Mouse (Mus musculus): ENCODE results near the gene Adprhl1.

Gene Adprhl1

DNA sequence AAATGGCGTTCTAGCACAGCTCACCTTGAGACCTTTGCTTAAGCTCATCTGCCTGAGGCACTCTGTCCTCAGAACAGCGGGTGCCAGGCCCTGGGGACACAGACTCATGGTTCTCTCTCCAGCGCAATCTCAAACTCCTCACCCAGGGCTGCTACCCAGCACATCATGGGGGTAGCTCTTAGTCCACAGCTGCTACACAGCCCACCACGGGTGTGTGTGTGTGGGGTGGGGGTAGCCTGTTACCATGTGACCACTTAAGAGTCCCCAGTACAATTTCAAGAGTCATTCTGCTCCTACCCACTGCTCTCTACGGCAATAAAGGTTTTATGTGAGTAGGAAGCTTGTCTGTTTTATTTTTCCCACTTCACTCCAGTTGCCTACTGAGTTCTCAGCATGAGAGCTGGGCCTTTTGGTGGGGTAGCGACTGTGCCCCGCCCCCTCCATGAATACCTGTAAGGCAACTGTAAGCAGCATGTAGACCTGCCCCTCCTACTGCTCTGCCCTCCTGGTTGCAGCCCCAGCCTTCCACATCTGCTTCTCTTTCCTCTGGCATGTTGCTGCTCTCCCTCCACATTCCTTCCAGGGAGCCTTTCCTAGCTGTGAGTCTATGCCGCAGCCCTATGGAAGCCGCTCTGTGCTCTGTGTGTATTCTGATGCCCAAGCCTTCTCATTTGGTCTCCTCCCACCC is 24.9 kb downstream of the Adprhl1 start:
- no peak for DNase-seq

DNA sequence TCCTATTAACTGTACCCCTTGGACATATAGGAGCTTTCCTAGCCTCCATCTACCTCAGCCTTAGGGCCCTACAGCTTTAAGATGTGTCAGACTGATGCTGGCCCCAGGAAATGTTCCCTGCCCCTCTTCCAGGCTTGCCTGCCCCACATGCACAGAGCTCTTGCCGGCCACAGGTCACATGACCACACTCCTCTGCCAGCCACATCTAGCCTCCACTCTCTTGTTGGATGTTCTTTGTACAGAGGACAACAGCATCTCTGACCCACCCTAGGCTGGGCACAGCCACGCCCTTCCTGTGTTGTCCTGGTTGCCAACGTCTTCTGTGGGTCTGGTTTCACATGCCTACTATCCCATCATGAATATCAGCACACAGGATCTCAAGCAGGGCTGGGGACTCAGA is 26.8 kb downstream of the Adprhl1 start:
- no peak for DNase-seq

DNA sequence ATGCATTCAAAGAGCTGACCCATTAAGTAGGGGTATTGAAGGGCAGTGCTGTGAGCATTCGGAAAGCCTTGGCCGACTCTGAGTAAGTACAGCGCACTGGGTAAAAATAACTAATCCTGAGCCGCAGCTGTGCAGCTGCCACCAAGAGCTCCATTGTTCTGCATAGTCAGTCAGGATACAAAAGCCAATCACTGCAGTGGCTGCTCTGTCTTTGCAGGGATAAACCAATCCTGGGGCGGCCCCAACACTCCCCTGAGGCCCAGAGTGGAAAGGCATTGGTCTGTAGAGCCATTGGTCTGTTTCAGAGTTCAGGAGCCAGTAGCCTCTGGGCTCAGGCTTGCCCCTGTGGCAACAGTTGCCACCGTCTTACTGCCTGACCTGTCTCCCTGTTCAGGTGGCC is 27.7 kb downstream of the Adprhl1 start:
- DNase-seq, result no peak

DNA sequence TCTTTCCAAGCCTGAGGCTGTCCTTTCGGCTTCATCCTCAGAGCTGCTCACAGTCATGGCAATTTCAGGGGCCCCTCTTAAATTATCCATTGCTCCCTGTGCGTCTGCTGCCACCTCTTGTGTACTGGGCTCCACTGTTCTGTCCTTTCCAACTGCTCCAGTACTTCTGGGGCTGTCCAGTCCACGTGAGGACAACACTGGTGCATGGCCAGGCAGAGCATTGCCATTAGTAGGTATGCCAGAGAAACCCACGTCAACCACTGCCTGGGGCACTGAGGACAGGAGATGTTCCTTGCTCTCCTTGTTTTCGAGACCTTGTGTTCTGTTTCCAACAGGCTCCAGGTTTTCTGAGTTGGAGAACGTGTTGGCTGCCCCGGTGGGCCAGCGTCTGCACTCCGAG is 29.5 kb downstream of the Adprhl1 start:
- no peak for DNase-seq

DNA sequence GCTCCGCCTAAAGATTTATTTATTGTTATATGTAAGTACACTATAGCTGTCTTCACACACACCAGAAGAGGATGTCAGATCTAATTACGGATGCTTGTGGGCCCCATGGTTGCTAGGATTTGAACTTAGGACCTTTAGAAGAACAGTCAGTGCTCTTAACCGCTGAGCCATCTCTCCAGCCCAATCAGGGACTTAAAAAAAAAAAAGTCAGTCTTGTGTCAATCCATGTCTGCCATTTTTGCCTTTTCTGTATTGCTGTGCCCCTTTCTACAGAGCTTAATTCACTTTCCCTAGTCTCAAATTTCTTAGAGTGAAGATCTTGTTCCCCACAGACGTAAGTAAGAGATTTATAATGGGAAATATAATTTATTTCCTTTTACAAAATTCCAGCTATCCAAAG is 35.5 kb downstream of the Adprhl1 start:
- no peak for DNase-seq

DNA sequence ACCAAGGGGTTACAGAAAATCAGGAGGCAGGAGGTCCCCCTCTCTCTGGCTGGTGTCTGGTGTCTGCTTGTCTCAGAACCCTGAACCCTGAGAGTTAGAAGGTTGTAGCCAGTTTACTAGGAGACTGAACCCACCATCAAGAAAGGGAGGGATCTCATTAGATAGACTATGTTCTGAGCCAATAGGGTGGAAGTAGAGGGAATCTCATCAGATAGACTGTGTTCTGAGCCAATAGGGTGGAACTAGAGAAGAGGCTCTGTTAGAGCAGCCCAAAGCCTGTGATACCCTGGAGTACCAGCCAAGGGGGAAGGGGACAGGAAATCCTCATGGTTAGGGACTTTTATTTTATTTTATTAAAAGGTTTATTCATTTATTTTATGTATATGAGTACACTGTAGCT is 36.0 kb downstream of the Adprhl1 start:
- DNase-seq, result no peak

DNA sequence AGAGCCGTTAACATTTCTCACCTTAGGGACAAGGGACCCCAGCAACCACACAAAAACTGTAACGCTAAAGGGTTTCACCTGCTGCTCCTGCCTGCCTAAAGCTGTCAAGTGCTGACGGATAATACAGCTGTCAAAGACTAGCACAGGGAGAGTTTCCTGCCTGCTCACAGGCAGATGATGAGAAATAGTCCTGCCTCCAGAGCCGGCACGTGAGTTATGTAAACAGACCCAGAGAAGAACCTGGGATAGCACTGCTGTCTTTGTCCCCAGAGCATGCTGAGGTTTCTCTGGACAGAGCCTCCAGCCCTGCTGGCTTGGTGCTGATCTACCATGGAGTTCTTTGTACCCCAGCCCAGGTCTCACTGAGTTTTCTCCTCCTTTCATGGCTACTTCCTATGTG is 36.9 kb downstream of the Adprhl1 start:
- no peak for DNase-seq

DNA sequence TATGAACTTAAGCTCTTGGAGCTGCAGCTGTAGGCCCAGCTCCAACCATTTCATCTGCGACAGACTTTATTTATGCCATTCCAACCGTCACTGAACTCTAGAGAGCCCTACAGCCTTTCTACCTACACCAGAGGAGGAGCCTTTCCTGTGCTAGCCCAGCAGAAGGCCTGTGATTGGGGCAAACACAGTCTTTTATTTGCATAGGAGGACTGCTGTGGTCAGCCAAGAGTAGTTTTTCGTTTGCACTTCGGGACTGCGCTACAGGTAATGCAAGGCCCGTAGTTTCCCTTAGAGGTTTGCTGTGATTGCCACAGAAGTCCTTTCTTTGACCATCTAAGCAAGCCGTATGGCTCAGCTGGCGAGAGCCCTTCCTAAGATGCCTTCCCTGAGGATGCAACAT is 37.6 kb downstream of the Adprhl1 start:
- DNase-seq, result no peak

DNA sequence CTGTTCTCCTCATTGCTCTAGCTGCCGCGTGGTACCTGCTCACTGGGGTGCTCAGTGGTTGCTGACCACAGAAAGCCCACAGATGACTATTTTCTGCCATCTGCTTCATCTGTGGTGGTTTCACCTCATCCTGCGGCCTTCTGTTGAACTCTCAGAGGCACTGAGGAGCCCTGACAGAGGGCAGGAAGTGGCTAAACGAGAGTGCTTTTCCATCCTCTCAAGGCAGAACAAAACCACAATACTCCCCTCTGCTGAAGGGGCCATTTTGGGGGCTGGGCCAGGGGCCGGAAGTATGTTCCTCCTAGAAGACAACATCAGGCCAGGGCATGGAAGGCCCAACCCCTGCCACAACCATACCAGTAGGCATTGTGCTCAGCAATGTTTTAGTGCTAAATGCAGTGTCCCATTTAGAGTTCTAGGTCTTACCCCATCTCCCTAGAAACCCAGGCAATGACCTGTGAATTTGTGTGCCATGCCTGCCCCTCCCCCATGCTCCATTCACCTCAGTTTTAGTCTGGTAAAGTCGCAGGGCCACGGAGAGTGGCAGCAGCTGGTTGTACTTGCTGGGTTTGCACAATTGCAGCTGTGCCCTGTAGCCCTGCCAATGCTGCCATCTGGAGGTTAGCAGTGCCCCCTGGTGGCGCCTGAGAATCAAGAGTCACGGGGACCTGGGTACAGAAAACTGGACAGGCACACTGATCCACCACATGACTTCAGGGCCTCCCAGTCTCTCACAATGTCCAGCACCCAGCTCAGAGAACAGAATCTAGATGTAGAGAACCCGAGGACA is 40.3 kb downstream of the Adprhl1 start:
- peak; percentile 92 to 94 for DNase-seq

DNA sequence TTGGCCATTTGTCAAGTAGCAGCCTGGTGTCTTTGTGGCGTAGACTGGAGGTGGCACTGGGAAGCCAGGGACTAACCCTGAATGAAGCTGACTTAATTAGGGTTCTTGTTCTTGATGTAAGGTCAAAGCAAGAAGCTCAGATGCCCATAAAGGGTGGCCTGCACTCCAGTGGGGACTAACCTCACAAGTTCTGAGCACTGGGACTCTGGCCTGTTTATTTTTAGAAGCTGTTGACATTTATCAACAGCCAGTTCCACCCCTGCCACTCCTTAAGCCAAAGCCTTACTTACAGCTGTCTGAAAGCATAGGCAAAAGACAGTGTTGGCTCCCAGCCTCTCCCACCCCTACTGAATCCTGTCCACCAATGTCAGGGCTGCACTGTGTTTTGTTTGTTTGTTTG is 44.2 kb downstream of the Adprhl1 start:
- peak; percentile 26 to 41 for DNase-seq

DNA sequence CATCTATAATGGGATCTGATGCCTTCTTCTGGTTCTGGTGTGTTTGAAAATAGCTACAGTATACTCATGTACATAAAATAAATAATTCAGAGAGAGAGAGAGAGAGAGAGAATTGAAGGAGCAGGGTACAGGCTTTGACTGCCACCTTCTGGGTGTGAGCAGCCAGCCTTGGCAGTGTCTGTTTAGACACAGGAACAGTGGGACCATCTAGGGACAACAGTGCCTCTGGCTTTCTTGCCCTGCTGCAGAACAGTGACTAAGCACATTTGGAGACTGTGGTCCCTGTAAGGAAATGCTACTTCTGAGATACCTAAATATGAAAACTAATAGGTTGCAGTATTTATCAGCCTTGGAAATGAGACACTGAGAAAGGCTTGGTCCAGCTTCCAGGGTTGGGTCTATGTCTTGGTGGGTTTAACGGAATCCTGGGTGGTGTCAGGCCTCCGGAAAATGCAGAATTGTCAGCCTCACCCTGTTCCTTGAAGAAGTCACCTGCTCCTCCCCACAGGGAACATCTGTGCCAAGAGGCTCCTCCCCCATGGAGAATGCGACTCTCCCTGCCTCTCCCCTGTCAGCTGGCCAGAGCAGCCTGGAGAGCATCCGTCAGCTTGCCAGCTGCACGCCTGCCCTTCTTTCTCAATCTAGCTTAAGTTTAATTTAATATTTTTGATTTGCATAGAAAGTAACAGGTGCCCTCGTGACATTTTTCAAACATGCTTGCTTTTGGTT is 45.2 kb downstream of the Adprhl1 start:
- DNase-seq, result peak in 1 of 2 experiments; percentile 30

DNA sequence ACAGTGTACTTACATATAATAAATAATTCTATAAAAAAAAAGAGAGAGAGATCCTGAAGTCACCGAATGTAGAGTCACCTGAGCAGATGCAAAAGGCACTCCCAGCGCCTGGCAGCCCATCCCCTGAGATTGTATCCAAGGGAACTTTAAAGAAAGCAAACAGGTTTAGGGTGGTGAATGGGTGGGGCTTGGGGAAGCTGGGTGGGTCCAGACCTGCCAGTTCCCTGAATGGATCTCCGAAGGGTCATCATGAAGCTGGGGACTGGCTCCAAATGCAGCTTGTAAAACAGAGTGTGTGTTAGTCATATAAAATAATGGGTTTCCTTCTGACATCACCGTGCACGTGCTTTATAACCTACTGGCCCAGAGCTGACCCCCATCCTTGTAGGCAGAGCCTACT is 47.7 kb downstream of the Adprhl1 start:
- no peak for DNase-seq

DNA sequence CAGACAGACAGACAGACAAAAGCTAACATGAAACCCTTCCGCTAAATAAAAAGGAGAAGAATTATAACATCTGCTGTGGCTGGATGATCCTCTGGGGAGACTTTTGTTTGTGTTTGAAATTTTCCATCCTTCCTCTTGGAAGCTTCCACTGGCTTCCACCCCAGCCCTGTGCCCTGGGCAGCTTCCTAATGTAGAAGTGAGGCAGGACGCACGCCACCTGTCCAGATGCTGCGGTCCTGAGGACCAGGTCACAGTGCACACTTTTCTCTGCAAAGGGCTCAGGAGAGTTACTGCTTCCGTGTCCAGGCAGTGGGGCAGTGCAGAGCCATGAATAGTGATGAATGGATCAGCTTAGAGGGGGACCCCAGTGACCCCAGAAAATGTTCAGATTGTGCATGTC is 48.7 kb downstream of the Adprhl1 start:
- no peak for DNase-seq

DNA sequence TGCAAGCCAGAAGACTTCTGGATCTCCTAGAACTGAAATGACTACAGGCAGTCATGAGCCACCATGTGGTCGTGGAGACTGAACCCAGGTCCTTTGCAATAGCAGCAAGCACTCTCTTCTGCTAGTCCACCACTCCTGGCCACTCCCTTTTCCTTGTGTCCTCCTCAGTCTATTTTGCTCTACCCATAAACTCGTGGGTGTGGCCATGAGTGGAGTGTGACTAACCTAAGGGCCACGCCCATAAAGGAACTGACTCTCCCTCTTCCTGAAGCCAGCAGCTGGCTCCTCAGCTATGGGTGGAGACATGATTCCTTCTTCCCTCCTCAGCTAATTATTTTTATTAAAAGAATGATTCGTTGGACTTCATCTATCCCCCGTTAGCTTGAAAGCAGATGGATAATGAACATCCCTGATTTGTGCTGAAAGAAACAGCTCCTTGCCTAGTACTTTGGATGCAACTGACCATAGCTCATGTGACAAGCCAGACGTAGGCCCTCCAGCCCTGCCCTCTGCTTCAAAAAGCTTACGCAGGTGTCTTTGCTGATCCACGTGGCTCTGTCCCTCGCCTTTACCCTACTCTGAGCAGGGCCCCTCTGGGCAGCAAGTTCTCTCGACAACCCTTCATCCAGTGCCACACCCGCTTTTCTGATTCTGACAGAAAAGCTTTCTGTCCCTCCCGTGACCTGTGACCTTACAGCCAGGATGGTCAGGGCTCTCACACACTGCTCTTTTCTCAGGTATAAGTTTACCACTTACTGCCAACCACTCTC is 49.4 kb downstream of the Adprhl1 start:
- DNase-seq, result no peak

DNA sequence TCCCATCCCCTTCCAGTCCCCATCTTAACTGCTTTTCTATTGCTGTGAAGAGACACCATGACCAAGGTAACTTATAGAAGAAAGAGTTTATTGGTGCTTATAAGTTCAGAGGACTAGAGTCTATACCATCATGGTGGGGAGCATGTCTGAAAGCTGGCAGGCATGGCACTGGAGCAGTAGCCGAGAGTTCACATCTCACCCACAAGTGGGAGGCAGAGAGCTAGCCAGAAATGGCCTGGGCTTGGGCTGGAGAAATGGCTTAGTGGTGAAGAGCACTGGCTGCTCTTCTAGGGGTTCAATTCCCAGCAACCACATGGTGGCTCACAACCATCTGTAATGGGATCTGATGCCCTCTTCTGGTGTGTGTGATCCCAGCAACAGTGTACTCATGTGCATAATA is 50.5 kb downstream of the Adprhl1 start:
- no peak for DNase-seq

DNA sequence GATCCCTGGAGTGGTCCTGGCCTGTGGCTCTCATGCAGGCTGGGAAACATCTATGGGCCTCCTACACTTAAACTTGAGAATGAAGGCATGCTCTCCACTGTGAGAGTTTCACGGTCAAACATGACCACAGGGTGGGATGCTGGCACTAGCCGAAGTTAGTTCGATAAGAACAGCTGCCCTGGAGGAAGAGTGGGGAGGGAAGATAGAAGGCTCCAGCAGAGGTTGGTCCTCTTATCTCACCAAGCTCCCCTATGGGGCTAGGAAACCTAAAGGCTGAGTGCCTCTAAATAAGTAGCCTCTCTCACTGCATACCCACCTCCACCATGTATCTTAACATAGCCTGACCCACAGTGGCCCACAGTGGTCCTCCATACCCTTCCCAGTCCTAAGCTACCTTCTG is 51.2 kb downstream of the Adprhl1 start:
- no peak for DNase-seq

DNA sequence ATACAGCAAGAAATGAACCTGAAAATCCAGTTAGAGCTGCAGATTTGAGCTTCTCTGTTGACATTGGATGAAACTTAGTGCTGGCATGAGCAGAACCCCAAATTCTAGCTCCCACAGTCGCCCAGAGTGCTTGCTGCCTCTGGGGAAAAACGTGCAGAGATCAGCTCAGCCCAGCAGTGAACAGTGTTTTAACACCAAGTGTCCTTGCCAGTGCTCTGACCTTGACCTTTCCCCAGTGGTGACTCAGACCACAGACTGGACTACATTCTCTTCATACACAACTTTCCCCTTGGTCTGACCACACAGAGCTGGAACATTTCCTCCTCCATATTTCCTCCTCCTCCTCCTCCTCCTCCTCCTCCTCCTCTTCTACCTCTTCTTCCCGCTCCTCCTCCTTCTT is 51.9 kb downstream of the Adprhl1 start:
- DNase-seq, result no peak

DNA sequence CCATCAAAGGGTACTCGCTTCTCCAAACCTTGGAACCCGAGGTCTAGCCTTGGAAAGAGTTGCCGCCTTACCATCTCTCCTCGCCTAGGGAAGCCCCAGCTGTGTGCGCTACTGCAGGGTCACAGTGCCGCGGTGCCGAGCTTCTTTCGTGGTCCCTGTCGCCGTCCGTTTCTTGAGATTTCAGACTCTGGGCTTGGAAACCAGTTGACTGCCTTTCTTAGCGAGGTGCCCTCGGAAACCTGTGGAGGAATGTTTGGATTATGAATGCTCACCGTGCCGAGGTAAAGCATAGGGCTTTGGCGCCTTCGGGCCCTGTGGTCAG is 53.0 kb downstream of the Adprhl1 start:
- DNase-seq, result no peak

DNA sequence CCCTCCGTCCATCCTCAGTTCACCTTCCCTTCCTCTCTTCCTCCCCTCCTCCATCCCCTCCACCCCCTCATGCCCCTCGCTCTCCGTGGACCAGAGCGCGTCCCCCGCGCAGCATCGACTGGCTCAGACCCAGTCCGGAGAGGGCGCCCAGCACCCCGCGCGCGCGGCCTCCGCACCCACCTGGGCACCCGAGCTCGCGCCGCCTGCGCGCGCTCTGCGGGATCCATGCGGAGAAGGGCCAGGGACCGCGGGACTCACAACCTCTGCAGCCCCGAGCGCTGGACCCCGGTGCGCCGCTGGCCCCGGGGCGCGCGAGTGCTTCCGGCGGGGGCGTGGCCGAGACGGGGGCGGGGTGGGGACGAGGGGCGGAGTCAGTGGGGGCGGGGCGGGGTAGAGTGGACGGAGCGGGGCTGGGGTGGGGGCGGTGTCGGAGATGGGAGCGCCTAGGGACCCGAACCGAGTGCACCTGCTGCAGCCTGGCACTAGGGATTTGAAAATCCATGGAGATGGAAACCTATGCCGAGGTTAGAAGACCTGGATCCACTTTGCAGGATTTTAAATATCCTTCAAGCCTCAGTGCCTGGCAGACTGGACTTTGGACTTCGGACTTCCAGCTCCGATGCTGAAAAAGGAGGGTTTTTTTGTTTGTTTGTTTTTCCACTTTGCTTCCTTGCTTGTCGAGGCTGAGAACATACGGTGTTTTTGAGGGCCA is 53.5 kb downstream of the Adprhl1 start, which contains the start of gene Grtp1:
Grtp1 (minus strand) TSS at position 320 of the 712 bp plus-strand sequence.
- peak; percentile 85 to 87 for DNase-seq

DNA sequence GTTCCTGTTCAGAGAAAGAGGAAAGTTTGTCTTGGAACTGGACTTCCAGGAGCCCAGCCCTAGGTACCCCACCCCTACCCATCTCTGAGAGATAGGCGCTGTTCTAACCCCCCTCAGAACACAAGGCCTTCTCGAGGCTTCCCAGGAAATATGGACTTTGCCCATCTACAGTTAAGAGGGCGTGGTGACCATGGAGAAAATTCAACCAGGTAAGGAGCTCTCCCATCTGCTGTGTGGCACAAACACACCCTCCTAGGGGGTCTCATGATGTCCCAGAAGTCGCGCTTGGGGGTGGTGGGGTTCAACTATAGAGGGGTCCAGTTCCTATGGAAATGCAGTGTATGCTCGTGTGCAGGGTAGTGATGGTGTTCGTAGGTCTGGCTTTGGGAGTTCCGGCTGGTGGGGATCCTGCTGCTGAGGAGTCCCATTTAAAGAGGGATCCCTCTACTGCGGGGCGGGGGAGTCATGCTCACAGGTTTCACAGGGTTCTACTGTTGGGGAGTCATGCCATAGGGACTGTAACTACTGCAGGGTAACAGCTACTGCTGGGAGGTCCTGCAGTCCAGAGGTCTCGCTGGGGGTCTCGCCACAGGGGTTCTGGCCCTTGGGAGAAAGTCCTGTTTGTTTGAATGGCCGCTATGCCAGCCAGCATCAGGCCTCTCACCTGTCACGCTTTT is 54.4 kb downstream of the Adprhl1 start:
- DNase-seq, result peak; percentile 28 to 40

DNA sequence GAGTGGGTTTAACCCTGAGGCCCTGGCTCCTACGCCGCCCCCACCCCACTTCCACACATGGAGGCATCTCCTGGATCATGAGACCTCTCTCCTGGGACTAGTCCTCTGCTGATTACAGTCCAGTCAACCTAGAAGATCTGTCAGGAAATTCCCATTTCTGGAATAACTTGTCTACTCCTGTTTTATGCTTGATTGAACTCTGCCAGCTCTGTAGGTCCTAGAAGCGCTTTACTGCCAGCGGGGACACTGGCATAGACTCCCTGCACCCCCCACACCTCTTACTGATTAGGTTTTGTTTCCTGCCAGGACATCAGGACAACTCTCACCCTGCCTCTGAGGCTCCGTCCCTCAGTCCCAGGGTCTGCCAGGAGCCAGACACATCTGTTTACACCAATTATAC is 56.5 kb downstream of the Adprhl1 start:
- DNase-seq, result no peak

DNA sequence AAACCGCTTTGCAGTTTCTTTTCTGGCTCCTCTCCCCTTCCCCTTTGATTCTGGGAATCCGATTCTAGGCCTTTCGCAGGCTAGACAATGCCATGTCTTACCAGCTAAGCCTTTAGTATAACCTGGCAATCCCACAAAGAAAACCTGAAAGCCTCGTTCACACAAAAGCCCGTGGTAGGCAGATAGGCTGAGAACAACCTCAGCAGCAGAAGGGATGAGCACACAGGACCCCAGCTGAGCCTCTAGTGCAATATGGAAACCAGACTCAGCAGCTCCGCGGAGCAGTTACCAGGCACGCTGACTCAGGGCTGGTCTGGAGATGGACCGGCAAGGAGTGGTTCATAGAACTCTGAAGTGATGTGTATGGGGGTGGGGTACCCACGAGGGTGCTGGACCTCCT is 59.1 kb downstream of the Adprhl1 start:
- no peak for DNase-seq
